Mouse (Mus musculus): ENCODE results near the gene Gm10999. TPM values are rescaled to one million over a fixed set of nuclear protein-coding genes. Genes with fewer than 3 reads are reported as not detected.

Gene Gm10999
- not detected for polyA plus RNA-seq (2014; fragmentation: Illumina TruSeq; extraction: RNeasy Lipid Tissue Mini Kit (QIAGEN cat#74804); ENCODE audit: low read depth, low replicate concordance)

GRCm38 (mm10) chr8:129131561-129131960 lies at the start of gene Gm10999:
Gm10999 (minus strand) TSS chr8:129131661.

Other genes starting within 250 kb of the Gm10999 start
- gene Ccdc7a, start 66.1 kb downstream of the Gm10999 start, polyA plus RNA-seq (2014; fragmentation: Illumina TruSeq; extraction: RNeasy Lipid Tissue Mini Kit (QIAGEN cat#74804); ENCODE audit: low read depth, low replicate concordance) = not detected
- gene Ccdc7b, start 64.5 kb downstream of the Gm10999 start, polyA plus RNA-seq (2014; fragmentation: Illumina TruSeq; extraction: RNeasy Lipid Tissue Mini Kit (QIAGEN cat#74804); ENCODE audit: low read depth, low replicate concordance) = not detected
- gene 2610044O15Rik8, start 102.7 kb upstream of the Gm10999 start, polyA plus RNA-seq (2014; fragmentation: Illumina TruSeq; extraction: RNeasy Lipid Tissue Mini Kit (QIAGEN cat#74804); ENCODE audit: low read depth, low replicate concordance) = 30.5 TPM